Mouse (Mus musculus): ENCODE measurements around the gene Hand2.

Gene Hand2

DNA sequence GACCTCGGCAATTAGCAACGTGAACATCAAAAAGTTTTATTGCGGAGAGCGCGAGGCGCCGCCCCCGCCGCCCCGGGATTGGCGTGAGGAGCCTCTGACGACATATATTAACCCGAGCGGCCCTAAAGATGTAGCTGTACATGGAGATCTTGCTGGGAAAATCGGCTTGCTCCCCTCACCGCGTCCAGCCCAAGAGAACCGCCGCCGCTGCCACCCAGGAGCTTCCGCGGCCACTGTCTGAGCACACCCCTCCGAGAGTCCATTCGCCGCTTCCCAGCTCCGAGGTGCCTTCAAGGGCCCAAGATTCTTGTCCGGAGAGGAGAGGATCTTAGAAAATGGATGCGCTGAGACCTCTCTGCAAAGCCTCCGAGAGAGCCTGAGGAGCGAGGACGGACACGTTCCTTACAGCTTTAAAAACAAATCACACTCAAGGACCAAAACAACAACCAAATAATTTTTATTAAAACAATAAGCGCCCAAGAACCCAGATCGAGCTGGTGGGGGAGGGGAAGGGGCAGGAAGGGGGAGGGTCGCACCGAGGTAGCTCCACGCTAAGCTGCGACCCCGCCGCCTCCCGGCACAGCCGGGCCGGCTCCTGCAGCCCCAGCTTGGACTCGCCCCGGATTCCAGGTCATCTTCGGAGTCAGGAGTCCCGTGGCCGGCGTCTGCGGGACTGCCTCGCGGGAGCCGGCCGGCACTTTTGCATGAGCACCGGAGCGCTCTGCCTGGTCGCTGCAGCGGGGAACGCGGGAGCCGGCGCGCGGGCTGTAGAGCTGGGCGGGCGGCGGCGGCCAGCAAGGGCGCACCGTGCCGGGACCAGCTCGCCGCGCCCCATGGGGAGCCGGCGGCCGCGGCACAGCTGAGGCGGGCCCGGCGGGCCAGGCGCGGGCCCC, at the start of gene Hand2:
Gene Hand2, plus strand, starts transcription at position 133 of the 893 bp plus-strand sequence.
- in situ Hi-C loops (cut with MboI, MseI): no loop called here

DNA sequence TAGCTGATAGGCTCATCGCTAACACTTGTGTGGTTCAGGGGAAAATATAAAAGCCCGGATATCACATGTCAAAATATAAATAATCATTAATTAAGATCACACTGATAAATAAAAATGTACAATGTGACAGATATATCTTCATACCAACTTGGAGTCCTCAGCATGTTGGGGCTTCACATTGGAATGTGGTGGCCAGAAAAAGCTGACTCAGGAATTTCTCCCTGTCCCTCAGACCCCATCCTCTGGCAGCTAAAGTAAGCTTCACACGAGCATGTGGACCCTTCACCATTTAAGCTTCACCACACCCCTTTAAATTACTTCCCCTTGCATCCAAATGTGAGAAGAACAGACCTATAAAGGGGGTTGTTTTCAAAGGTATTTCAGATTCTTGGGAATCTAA, 47.7 kb upstream of the Hand2 start:
- in situ Hi-C loops (cut with MboI, MseI): no loop called here

DNA sequence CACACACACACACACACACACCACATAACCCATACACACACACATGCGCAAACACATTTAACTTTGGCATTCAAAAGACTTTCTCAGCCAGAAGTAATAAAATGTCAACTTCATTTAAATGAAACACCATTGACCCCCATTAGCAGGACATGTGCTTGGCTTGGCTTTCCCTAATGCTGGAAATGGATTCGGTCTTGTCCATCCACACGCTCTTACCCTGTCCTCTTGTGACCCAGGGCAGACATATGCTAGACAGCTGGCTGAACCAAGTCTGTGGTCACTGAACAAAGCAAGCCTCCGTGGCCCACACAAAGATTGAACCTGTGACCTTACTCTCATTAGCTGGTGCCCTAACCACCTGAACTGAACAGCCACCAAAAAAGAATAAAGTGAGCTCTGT, 27.3 kb upstream of the Hand2 start:
- in situ Hi-C loops (cut with MboI, MseI): no loop called here

DNA sequence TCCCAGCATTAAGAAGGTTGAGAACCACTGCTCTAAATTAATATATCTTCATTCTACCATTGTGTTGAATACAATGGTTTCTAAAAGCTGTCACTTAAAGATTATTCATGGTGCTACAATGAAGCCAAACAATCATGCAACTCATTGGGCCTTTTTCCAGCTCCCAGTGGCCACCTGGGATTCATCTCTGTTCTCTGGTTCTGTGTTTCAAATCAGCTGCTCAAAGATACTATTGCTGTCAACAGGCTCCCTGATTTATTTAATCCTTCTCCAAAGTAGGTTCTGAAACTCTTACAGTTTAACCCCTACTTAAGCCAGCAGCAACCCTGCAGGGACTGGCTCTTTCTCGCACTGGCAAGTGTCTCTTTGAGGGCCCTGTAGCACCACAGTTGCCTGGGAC, 17.3 kb upstream of the Hand2 start:
- in situ Hi-C loops (cut with MboI, MseI): no loop called here

DNA sequence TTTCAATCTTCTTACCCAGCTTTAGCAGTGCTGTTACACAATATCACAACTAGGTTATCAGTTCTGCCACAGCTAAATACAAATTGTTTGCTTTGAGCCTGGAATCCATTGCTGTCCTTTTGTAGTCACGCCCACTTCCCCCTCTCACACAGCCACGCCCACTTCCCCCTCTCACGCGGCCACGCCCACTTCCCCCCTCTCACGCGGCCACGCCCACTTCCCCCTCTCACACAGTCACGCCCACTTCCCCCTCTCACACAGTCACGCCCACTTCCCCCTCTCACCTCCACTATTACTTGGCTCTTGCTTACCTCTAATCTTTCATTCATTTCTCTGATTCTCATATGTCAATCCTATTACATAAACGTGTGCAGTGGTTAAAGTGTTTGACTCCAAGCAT, 15.8 kb upstream of the Hand2 start:
- in situ Hi-C loops (cut with MboI, MseI): no loop called here

DNA sequence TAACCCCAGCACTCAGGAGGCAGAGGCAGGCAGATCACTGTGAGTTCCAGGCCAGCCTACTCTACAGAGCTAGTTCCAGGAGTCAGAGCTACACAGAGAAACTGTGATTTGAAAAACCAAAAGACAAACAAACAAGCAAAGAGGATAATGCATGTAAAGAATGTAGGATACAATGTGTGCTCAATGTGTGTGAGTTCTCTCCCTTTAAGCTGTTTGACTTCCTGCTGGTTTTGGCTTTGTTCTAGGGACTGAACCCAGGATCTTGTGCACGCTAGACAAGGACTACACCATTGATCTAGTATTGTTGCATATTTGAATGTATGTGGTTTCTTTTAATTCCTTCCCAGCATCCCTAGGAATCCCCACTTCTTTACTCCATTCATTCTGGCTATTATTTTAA, 14.3 kb upstream of the Hand2 start:
- in situ Hi-C loops (cut with MboI, MseI): no loop called here

DNA sequence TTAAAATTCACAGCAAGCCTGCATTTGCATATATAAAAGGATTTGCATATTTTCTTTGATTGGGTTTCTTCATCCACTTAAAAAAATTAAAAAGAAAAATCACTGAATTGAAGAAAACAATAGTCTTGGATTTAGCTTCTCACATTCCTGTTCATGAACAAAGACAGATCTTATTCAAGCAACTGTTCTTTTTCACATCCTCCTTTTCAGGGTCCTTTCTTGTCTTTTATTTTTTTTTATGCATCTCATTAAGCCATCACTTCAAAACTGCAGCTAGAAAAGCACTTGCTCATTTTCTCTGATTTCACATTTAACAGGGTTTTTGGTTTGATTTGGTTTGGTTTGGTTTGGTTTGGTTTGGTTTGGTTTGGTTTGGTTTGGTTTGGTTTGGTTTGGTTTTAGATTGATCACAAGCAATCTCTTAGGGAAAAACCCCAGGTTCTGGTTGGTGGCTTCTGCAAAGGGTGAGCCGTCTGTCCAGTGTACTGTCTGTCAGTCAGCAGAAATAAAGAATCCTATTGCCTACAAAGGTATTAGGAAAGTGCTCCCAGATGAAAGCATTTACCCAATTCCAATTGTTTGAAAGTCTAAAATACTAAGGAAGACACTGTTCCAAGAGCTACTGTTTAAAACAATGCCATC, 10.8 kb upstream of the Hand2 start:
- in situ Hi-C loops (cut with MboI, MseI): no loop called here

DNA sequence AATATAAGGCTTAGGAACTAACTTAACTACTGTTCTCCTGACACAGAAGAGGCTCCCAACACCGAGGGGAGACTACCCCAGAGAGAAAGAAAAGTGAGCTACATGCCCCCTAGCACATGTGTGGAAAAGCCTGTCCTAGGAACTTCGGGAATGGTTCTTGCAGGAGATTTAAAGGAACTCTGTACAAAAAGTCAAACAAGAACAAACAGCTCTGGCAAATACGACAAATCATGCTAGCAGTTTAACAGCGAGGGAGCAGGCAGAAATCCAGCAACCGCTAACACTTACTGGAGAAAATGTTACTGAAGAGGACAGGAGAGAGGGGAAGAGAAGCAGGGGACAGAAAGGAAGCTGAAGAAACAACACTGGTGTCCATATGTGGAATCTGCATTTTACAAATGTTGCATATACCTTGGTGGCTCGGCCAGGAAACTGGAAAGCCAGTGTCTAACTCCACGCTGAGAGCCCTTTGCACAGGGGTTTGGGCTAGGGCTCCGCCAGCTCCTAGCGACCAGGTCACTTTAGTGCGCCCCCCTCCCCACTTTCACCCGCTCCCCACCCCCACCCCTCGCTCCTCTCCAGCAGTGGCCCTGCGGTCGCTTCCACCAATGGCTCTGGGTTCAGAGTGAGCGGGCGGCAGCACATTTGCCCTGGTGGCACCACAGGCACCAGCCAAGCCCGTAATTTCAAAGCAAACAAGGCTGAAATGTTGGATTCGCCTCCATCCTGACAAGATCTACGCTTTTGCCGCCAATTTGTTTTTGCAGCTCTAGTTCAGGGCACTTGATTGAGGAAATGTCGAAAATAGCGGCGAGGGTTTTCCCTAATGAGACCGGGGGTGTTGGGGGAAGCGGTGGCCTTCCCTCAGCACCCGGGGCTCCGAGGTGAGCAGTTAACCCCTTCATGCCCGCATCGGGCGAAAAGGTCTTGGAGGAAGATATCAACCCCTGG, 8.5 kb upstream of the Hand2 start:
- in situ Hi-C loops (cut with MboI, MseI): no loop called here

DNA sequence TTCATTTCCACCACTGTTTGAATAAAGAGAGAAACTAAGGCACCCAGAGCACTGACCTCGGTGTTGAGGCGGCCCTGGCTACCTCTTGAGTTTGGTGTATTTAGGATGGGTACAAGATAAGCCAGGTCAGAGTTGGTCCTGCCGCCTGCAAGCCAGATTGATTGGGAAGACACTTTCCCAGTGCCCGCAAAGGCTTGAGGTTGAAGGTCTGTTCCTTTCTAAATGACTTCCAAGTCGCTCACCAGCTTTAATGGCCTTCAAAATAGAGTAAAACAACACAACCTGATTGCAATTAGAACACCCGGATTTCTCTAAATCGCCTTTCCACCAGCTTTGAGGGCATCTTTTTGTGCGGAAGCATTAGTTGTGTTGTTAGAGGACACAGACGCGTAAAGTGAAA, 7.2 kb upstream of the Hand2 start:
- in situ Hi-C loops (cut with MboI, MseI): no loop called here

DNA sequence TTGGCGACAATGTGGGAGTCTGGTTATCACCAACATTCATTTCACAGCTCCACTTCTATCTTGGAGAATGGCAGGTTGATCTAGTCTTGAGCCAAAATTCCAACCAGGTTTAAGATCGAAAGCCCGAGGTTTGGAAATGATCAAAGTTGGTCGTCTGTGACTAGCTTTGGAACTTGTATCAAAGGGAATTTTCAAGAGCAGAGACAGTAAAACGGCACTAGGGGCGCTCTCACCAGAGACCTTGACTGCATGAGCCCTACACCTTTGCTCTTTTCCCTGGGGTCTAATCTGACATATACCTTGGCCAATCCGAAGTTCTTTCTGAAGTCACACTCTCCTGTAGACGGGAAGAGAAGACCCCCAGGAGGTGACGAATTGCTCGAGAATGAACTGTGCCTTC, 6.6 kb upstream of the Hand2 start:
- in situ Hi-C loops (cut with MboI, MseI): no loop called here

DNA sequence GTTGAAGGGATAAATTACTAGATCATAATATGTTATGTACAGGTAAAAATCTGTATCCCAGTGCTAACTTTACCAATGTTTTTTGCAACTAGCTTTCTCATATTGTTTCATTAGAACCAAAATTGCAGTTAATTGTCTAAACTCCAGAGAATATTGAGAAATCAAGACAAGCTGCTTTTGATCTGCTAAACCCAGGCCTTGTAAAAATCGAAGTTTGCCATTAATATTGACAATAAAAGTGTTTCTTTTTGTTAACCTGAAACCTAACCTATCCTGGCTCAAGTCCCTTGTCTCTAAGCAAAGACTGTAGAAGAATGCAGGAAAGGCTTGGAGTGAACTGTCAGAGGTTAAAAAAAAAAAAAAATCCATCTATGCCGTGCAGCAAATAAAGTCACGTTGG, 5.3 kb upstream of the Hand2 start:
- in situ Hi-C loops (cut with MboI, MseI): no loop called here

DNA sequence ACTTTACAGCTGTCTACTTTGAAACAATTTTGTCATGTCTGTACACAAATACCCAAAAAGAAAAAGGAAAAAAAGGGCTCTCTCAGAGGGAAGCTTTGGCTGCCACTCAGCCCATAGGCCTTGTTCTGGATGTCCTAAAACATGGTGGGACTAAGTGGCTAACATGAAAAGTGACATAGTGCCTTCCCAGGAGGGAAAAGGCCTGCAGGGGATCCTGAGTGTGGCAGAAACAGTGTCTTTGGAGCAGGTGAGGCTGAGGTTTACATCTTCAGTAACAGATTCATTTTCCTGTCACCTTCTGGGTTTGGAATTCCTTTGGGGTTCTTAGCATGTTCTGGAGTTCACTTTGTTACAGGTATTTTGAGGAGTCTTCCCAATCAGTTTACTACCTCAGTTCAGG, 3.7 kb upstream of the Hand2 start:
- in situ Hi-C loops (cut with MboI, MseI): no loop called here

DNA sequence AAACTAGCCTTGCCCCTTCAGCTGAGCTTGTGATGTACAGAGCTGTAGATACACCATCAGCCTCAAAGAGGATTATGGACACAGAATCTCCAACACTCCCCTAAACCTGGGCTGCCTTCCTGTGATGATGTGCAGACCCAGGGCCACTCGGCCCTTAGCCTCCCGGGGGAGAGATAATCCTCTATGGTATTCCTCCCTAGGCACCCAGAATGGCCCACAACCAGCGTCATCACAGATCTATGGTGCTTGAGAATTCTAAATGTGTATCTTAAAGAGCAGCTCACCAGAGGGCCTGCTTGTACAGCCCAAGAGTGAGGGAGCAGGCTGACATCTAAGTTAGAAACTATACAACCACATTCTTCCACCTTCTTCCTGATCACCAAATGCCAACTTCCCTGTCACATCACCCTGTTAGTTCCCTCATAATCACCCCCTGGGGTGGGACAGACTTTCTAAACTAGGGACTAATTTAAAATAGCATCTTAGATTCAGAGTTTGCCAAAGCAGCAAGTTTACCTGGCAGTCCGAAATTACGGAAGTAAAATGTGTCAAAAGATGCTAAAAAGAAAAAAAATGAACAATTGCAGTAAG, 2.8 kb upstream of the Hand2 start:
- in situ Hi-C loops (cut with MboI, MseI): no loop called here

DNA sequence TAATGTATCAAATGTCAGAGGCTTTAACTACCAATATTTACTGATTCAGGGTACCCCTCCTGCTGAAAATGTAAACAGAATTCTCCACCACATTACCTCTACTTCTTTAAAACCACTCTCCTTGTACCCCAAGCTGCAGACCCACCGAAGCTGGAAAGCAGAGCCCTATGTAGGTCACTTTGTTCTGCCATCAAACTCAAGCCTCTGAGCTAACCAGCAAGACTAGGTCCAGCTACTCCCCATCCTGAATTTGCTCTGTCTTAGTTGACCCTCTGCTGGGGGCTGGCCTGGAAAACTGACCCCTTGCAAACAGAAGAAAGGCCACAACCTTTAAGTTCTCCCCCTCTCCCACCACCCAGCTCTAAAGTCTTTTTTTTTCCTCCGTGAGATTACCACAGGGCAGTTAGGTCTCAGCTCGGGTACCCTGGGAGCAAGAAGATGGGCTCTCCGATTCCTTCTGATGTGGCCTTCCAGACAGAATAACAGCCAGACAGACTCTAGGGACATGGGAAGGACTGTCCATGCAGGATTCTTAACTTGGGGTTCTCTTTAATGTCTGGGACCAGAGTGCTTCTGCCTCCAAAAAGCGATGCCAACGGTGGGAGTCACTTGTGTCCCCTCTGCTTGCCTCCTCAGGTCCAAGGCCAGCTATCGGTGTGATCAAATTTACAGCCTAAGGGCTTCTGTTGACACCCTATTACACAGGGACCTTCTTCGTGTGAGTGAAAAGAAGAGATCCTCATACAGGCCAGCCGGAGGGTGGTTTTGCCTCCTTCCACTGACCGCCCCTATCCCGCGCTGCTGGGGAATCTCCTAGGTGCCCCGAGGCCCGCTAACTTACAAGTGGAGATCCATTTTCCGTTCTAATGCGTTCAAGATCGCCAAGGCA, 1.4 kb upstream of the Hand2 start:
- in situ Hi-C loops (cut with MboI, MseI): no loop called here

DNA sequence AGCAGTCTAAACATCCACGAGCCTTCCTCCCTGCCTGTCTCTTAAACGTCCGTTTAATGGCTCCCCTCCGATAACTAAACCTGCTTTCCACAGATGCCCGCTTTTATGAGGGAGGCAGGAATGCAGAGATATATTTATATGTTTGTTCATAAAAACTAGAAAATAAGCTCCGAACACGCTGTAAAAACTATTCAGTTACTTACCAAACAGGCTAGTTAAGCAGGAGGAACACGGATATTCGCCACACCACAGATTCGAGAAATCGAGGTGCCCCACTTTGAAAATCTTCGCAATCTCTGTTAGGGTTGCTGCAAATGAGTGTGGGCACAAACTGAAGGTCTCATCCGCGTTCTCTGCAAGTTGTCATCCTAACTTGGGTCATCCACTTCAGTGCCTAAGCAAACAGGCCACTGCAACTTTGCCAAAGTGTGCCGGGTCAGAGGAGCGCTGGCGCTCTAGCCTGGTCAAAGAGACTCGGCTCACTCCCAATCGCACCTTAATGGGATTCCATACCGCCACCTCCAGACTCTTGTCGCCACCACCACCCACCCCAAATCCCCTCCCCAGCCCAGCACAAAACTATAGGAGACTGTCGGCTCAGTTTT, 700 bp upstream of the Hand2 start:
- in situ Hi-C loops (cut with MboI, MseI): no loop called here

DNA sequence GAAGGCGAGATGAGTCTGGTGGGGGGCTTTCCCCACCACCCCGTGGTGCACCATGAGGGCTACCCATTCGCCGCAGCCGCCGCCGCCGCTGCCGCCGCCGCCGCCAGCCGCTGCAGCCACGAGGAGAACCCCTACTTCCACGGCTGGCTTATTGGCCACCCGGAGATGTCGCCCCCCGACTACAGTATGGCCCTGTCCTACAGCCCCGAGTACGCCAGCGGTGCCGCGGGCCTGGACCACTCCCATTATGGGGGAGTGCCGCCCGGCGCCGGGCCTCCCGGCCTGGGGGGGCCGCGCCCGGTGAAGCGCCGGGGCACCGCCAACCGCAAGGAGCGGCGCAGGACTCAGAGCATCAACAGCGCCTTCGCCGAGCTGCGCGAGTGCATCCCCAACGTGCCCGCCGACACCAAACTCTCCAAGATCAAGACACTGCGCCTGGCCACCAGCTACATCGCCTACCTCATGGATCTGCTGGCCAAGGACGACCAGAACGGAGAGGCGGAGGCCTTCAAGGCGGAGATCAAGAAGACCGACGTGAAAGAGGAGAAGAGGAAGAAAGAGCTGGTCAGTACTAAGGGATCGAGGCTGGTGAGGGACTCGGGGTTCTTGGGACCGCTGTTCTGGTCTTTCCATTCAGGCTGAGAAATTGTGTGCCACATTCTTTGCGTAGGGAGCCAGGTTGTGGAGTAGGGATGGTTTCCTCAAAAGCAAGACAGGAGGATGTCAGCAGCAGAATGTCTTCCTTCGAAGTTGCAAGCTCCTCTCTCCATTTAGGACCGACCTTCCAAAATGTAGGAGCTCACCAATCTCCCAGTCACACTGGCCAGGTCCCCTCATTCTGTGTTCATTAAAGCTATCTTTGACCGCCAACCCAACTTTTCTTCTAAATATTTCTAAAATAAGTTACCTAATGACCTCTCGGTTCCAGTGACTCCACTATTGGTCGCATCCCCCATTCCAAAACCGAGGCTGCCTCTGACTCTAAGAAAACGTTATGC, 1.4 kb downstream of the Hand2 start:
- in situ Hi-C loops (cut with MboI, MseI): no loop called here

DNA sequence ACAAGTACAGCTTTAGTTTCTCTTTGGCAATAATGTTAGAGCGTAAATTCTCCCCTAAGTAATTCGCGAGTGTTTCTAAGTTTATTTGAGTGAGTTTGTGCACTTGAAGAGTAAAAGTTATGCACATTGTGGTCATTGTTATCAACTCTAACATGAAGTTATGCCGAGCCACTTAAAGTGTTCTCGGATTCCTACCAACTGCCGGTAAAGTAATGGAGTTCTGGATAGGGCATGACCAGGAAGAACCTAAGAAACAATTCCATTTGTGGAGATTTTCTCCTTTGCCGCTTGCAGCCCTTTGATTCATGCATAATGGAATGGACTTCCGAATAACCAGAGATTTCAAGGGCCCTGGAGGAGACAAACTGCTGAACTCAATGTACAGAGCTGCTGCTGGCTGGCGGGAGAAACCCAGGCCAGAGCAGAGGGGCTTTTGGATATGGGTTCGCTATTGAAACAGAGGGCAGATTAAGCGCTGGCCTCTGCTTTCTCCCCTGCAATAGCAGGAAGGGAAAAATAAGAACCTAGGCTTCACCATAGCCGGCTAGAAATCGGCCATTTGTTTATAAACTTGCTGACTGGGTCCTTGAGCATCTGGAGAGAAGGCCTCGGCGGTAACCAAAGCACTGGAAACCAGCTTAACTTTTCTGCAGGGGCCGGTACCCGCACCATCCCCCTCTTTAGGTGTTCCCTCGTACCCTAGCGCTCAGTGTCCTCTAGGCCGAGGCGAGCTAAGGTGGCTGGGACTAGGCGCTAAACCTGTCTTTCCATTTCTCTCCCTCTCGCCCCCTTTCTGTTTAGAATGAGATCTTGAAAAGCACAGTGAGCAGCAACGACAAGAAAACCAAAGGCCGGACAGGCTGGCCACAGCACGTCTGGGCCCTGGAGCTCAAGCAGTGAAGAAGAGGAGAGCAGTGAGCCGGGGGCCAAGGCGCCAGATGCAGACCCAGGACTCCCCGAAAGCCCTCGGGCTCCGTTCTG, 2.5 kb downstream of the Hand2 start:
- in situ Hi-C loops (cut with MboI, MseI): no loop called here

DNA sequence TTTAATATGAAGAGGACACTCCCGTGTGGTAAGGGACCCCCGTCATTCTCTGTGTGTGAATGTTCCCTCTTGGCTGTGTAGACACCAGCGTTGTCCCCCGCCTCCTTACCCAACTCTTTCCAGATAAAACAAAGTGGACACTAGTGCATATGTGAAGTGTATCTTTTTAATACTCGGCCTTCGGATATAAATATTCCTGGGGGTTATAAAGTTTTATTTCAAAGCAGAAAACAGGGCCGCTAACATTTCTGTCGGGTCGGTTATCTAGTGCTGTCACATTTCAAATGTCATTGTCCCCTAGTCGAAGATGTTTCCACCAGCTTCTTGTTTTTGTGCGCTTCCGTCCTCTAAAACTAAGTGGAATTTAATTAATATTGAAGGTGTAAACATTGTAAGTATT, 3.3 kb downstream of the Hand2 start:
- in situ Hi-C loops (cut with MboI, MseI): no loop called here
